Mouse (Mus musculus) hindbrain, postnatal 0 days (tissue): ENCODE results near the gene Gm49325. TPM values are rescaled to one million over a fixed set of nuclear protein-coding genes. Genes with fewer than 3 reads are reported as not detected.
"Not testable (repeated sequence)": the region's sequence is repeated elsewhere in the genome, so short reads cannot be mapped to it uniquely, and the experiment has no call there.

Experiments
- ATAC-seq: fragments of 200-750 bp; cut with Nextera tagmentation; 2 replicates; pipeline ENCODE4 v1.8.0; 2017; ENCODE audit warnings: mild to moderate bottlenecking, moderate TSS enrichment, moderate library complexity
- DNase-seq: peaks from one replicate; pipeline ENCODE4 v3.0.0-alpha.2; 2015; ENCODE audit warnings: low spot score
- H3K27ac ChIP-seq: fragments of 300-500 bp; sonication (generic); 2 replicates; pipeline ENCODE4 v1.5.1; 2014; ENCODE audit warnings: mild to moderate bottlenecking
- H3K27me3 ChIP-seq: fragments of 300-500 bp; sonication (generic); 2 replicates; pipeline ENCODE4 v1.6.1; 2014; ENCODE audit warnings: low read length, mixed read lengths; ENCODE audit not compliant: insufficient read depth
- H3K36me3 ChIP-seq: fragments of 300-500 bp; sonication (generic); 2 replicates; pipeline ENCODE4 v1.6.1; 2014; ENCODE audit warnings: low read length, mixed read lengths; ENCODE audit not compliant: insufficient read depth
- H3K4me1 ChIP-seq: fragments of 300-500 bp; sonication (generic); 2 replicates; pipeline ENCODE4 v1.6.1; 2014; ENCODE audit warnings: antibody characterized with exemption, low read length, mixed read lengths; ENCODE audit not compliant: insufficient read depth
- H3K4me2 ChIP-seq: fragments of 300-500 bp; sonication (generic); 2 replicates; pipeline ENCODE4 v1.6.1; 2014; ENCODE audit warnings: low read depth, mild to moderate bottlenecking, low read length, moderate library complexity, mixed read lengths
- H3K4me3 ChIP-seq: fragments of 300-500 bp; sonication (generic); 2 replicates; pipeline ENCODE4 v1.5.1; 2014; ENCODE audit warnings: low read length
- H3K9ac ChIP-seq: fragments of 300-500 bp; sonication (generic); replicated peaks from 2 replicates; pipeline ENCODE4 v1.6.1; 2014; ENCODE audit warnings: mild to moderate bottlenecking, low read length, moderate library complexity, mixed read lengths
- H3K9me3 ChIP-seq: fragments of 300-500 bp; sonication (generic); 2 replicates; pipeline ENCODE4 v1.6.1; 2016; ENCODE audit warnings: low read length, mixed read lengths
- CTCF ChIP-seq: IDR thresholded peaks from 2 replicates; pipeline ENCODE4 v1.5.1; 2016; ENCODE audit warnings: antibody characterized with exemption, control low read depth, low read depth
- WGBS: fragments of 180-500 bp; shearing (Covaris S2); extraction: QIAGEN DNeasy Blood & Tissue Kit; methylation state at CpG from one replicate; pipeline ENCODE4 v1.1.7; 2014; 5-methylcytosine and 5-hydroxymethylcytosine counted together
- microRNA counts: library from miRNA; unstranded; fragments of <30 nt; microRNA quantifications from one replicate; lab custom pipeline; 2015
- microRNA-seq, 2 experiments: library from miRNA; unstranded; fragments of <30 nt; microRNA quantifications; one replicate each; pipeline ENCODE4; 2016
- polyA plus RNA-seq: library from polyadenylated mRNA; unstranded; fragments of >200 nt; fragmentation: Nextera tagmentation; extraction: Ambion mirVana; gene quantifications from 2 replicates; pipeline ENCODE4 v1.2.1, GENCODE M21; 2015
- total RNA-seq: library from RNA; depleted of rRNA; stranded (reverse); fragments of >200 nt; gene quantifications from 2 replicates; pipeline ENCODE4 v1.2.3, GENCODE M21; 2014; rRNA removed

The Gm49325 gene
- total and polyA plus RNA-seq, 2 experiments from 2014 or later: 11.1 TPM; not detected in 1

DNA sequence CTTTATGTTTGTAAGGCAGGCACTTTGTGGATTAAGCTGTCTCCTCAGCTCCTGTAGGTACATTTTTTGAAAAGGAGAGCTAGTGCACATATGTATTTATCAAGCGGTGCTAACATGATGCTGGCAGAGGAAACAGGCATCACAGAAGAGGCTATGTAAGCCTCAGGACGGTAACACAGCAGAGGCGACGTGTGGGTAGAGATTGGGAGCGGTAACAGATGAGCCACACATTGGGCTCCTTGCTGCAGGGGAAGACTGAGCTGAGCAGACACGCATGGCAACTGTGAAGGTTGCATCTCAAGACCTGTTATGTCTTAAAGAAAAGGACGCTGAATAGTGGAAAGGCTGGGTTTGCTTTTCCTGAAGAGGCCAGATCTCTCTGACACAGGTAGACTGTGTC, 77.0 kb downstream of the Gm49325 start:
- H3K4me3 ChIP-seq: no peak overlapping the region
- TF ChIP-seq CTCF: no peak
- ATAC-seq (no peak), DNase-seq (no peak)
- no peak overlapping the region for H3K4me2 ChIP-seq
- peaks cover 10% of the 10 kb centered on the region for H3K27me3 ChIP-seq
- no peak overlapping the region for H3K9ac ChIP-seq
- no peaks in the 10 kb centered on the region for H3K36me3 ChIP-seq
- H3K27ac ChIP-seq: no peak overlapping the region
- H3K4me1 ChIP-seq: no peaks in the 10 kb centered on the region
- H3K9me3 ChIP-seq: no peaks in the 10 kb centered on the region
- 75% methylated on average over 7 of the region's 7 CpGs for WGBS

DNA sequence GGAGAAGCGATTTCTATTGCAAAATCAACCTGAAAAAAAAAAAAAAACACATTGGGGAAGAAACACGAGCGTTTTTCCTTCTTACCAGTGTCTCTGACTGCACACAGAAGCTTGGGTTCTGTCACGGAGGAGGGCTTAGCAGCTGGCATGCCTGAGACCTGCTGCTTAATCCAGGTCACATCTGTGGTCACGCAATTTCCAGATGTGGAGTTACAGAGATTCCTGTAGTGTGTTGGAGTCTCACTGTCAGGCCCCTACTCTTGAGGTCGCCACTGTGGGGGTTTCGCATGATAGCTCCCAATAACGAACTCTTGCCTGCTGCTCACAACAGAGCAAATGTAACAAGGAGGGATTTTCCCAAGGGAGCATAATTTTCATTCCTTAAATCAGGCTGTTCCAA, 78.2 kb downstream of the Gm49325 start:
- WGBS: 40% methylated on average over 8 of the region's 8 CpGs
- no peaks in the 10 kb centered on the region for H3K4me1 ChIP-seq
- H3K9me3 ChIP-seq: no peaks in the 10 kb centered on the region
- H3K9ac ChIP-seq: no peak overlapping the region
- no peak for TF ChIP-seq CTCF
- no peak overlapping the region for H3K27ac ChIP-seq
- no peak for ATAC-seq
- no peak overlapping the region for H3K4me2 ChIP-seq
- no peak for DNase-seq
- H3K27me3 ChIP-seq: 0 out of 2 replicates have a peak, but pooled peaks cover 3% of the 10 kb centered on the region
- no peak overlapping the region for H3K4me3 ChIP-seq
- H3K36me3 ChIP-seq: no peaks in the 10 kb centered on the region

GRCm38 (mm10) chr10:77685895-77686664, 80.1 kb downstream of the Gm49325 start, which contains the start of gene Tspear:
Gene Tspear, plus strand, starts transcription at chr10:77686569.
- Histone ChIP-seq H3K4me1 (no peaks in the 10 kb centered on the region), H3K9ac (no peak within 1 kb of the TSS), H3K9me3 (no peaks in the 10 kb centered on the region), H3K4me3 (no peak within 1 kb of the TSS), H3K27ac (no peak within 1 kb of the TSS), H3K4me2 (no peak within 1 kb of the TSS), H3K36me3 (no peaks in the 10 kb centered on the region), H3K27me3 (0 out of 2 replicates have a peak, but pooled peaks cover 3% of the 10 kb centered on the region)
- TF ChIP-seq CTCF: no peak
- WGBS: 9% methylated on average over 22 of the region's 22 CpGs
- no peak for ATAC-seq
- DNase-seq: no peak

- Histone ChIP-seq H3K36me3 (no peaks in the 10 kb centered on the region), H3K27ac (no peak overlapping the region), H3K4me1 (no peaks in the 10 kb centered on the region), H3K9me3 (no peaks in the 10 kb centered on the region), H3K9ac (no peak overlapping the region), H3K4me3 (no peak overlapping the region), H3K27me3 (0 out of 2 replicates have a peak, but pooled peaks cover 3% of the 10 kb centered on the region), H3K4me2 (no peak overlapping the region)
- DNase-seq (no peak), ATAC-seq (no peak)
- 33% methylated on average over 10 of the region's 10 CpGs for WGBS
- TF ChIP-seq CTCF: no peak
Measured at GRCm38 (mm10) chr10:77687021-77687420, 81.0 kb downstream of the Gm49325 start.

DNA sequence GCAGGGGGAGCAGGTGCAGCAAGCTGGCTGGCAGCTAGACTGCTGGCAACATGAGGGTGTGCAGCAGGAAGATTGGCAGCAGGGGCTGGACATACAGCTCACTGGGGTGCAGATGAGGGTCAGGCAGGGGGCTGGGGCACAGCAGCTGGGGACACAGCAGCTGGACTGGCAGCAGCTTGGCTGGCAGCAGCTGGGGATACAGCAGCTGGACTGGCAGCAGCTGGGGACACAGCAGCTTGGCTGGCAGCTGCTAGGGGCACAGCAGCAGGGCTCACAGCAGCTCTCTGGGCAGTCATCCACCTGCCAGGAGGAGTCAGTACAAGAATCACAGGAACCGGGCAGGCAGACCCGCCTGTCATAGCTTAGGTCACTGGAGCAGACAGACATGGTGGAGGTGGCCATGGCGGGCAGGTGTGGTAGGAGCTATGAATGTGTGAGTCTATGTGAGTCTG, 84.4 kb downstream of the Gm49325 start, which contains the start of gene Gm19402:
Gm19402 (minus strand) TSS at position 402 of the 452 bp plus-strand sequence.
- not testable (repeated sequence) for H3K4me2 ChIP-seq, DNase-seq, H3K4me3 ChIP-seq, H3K27me3 ChIP-seq, H3K4me1 ChIP-seq, H3K9ac ChIP-seq, ATAC-seq, H3K36me3 ChIP-seq, H3K9me3 ChIP-seq, H3K27ac ChIP-seq
- WGBS: 71% methylated on average over 3 of the region's 3 CpGs

MicroRNA genes within 50 kb of the gene (microRNA counts, 519-probe panel; counts per million panel counts)
- not detected for microRNA mmu-miR-1930 (lab: Ali Mortazavi, UCI)

Small RNAs within 50 kb of the gene (microRNA-seq; reads per million reads assigned to microRNA genes)
- gene Mir1930: 14.3 to 19.7 reads per million in 2 experiments

Other genes with a start within 250 kb of the Gm49325 start
- 46.5 and 65.1 TPM in 2 replicates for gene Adarb1, start 187.9 kb upstream of the Gm49325 start, total RNA-seq
- 18.6 and 21.1 TPM in 2 replicates for gene Adarb1, start 187.9 kb upstream of the Gm49325 start, polyA plus RNA-seq
- 43.5 and 56.2 TPM in 2 replicates for gene Fam207a, start 90.4 kb upstream of the Gm49325 start, total RNA-seq
- 31.8 and 35.9 TPM in 2 replicates for gene Fam207a, start 90.4 kb upstream of the Gm49325 start, polyA plus RNA-seq
- 0.68 and 1.9 TPM in 2 replicates for gene Itgb2, start 75.9 kb upstream of the Gm49325 start, total RNA-seq
- gene Itgb2, start 75.9 kb upstream of the Gm49325 start, polyA plus RNA-seq: 0.87 and 1.0 TPM in 2 replicates
- 85.9 and 94.0 TPM in 2 replicates for gene Pttg1ip, start 24.5 kb upstream of the Gm49325 start, total RNA-seq
- 87.3 and 87.5 TPM in 2 replicates for gene Pttg1ip, start 24.5 kb upstream of the Gm49325 start, polyA plus RNA-seq
- gene Sumo3, start 100 bp upstream of the Gm49325 start, total RNA-seq: 217 and 218 TPM in 2 replicates
- 330 and 348 TPM in 2 replicates for gene Sumo3, start 100 bp upstream of the Gm49325 start, polyA plus RNA-seq
- gene Ube2g2, start 16.1 kb downstream of the Gm49325 start, total RNA-seq: 45.1 and 48.3 TPM in 2 replicates
- 65.8 and 73.8 TPM in 2 replicates for gene Ube2g2, start 16.1 kb downstream of the Gm49325 start, polyA plus RNA-seq
- 0.42 and 4.4 TPM in 2 replicates for gene Tspear, start 80.4 kb downstream of the Gm49325 start, total RNA-seq
- 0.93 and 1.3 TPM in 2 replicates for gene Tspear, start 80.4 kb downstream of the Gm49325 start, polyA plus RNA-seq
- not detected in 2 replicates for gene Gm19402, start 84.6 kb downstream of the Gm49325 start, total RNA-seq
- gene Gm19402, start 84.6 kb downstream of the Gm49325 start, polyA plus RNA-seq: not detected in 2 replicates
- not detected in 2 replicates for gene Gm9508, start 91.0 kb downstream of the Gm49325 start, total RNA-seq
- gene Gm9508, start 91.0 kb downstream of the Gm49325 start, polyA plus RNA-seq: not detected in 2 replicates
- not detected in 2 replicates for gene Gm10272, start 100.4 kb downstream of the Gm49325 start, total RNA-seq
- gene Gm10272, start 100.4 kb downstream of the Gm49325 start, polyA plus RNA-seq: not detected in 2 replicates
- gene Gm10024, start 105.3 kb downstream of the Gm49325 start, total RNA-seq: not detected in 2 replicates
- not detected in 2 replicates for gene Gm10024, start 105.3 kb downstream of the Gm49325 start, polyA plus RNA-seq
- not detected in 2 replicates for gene Gm10142, start 109.6 kb downstream of the Gm49325 start, total RNA-seq
- not detected in 2 replicates for gene Gm10142, start 109.6 kb downstream of the Gm49325 start, polyA plus RNA-seq
- gene Krtap12-1, start 114.4 kb downstream of the Gm49325 start, total RNA-seq: not detected in 2 replicates
- gene Krtap12-1, start 114.4 kb downstream of the Gm49325 start, polyA plus RNA-seq: not detected in 2 replicates
- gene Gm10100, start 120.3 kb downstream of the Gm49325 start, total RNA-seq: not detected in 2 replicates
- gene Gm10100, start 120.3 kb downstream of the Gm49325 start, polyA plus RNA-seq: not detected in 2 replicates
- gene Gm18596, start 136.4 kb downstream of the Gm49325 start, total RNA-seq: not detected in 2 replicates
- gene Gm18596, start 136.4 kb downstream of the Gm49325 start, polyA plus RNA-seq: not detected in 2 replicates
- gene Gm9736, start 145.2 kb downstream of the Gm49325 start, total RNA-seq: not detected in 2 replicates
- gene Gm9736, start 145.2 kb downstream of the Gm49325 start, polyA plus RNA-seq: not detected in 2 replicates
- not detected in 2 replicates for gene Gm3233, start 153.5 kb downstream of the Gm49325 start, total RNA-seq
- not detected in 2 replicates for gene Gm3233, start 153.5 kb downstream of the Gm49325 start, polyA plus RNA-seq
- gene Gm3238, start 165.1 kb downstream of the Gm49325 start, total RNA-seq: not detected in 2 replicates
- not detected in 2 replicates for gene Gm3238, start 165.1 kb downstream of the Gm49325 start, polyA plus RNA-seq
- gene Gm7138, start 170.7 kb downstream of the Gm49325 start, total RNA-seq: not detected in 2 replicates
- gene Gm7138, start 170.7 kb downstream of the Gm49325 start, polyA plus RNA-seq: not detected in 2 replicates
- not detected in 2 replicates for gene Gm3250, start 176.3 kb downstream of the Gm49325 start, total RNA-seq
- gene Gm3250, start 176.3 kb downstream of the Gm49325 start, polyA plus RNA-seq: not detected in 2 replicates
- not detected in 2 replicates for gene Gm7137, start 182.0 kb downstream of the Gm49325 start, total RNA-seq
- gene Gm7137, start 182.0 kb downstream of the Gm49325 start, polyA plus RNA-seq: not detected in 2 replicates
- not detected in 2 replicates for gene Gm9639, start 188.9 kb downstream of the Gm49325 start, total RNA-seq
- gene Gm9639, start 188.9 kb downstream of the Gm49325 start, polyA plus RNA-seq: not detected in 2 replicates
- not detected in 2 replicates for gene Gm19668, start 192.9 kb downstream of the Gm49325 start, total RNA-seq
- gene Gm19668, start 192.9 kb downstream of the Gm49325 start, polyA plus RNA-seq: not detected in 2 replicates
- gene Gm9507, start 205.6 kb downstream of the Gm49325 start, total RNA-seq: not detected in 2 replicates
- not detected in 2 replicates for gene Gm9507, start 205.6 kb downstream of the Gm49325 start, polyA plus RNA-seq
- not detected in 2 replicates for gene Gm2696, start 208.5 kb downstream of the Gm49325 start, total RNA-seq
- not detected in 2 replicates for gene Gm2696, start 208.5 kb downstream of the Gm49325 start, polyA plus RNA-seq
- not detected in 2 replicates for gene Krtap10-4, start 220.9 kb downstream of the Gm49325 start, total RNA-seq
- not detected in 2 replicates for gene Krtap10-4, start 220.9 kb downstream of the Gm49325 start, polyA plus RNA-seq
- gene Krtap10-10, start 229.8 kb downstream of the Gm49325 start, total RNA-seq: not detected in 2 replicates
- not detected in 2 replicates for gene Krtap10-10, start 229.8 kb downstream of the Gm49325 start, polyA plus RNA-seq
- not detected in 2 replicates for gene Gm36176, start 240.6 kb downstream of the Gm49325 start, total RNA-seq
- not detected in 2 replicates for gene Gm36176, start 240.6 kb downstream of the Gm49325 start, polyA plus RNA-seq
- gene Gm10318, start 246.7 kb downstream of the Gm49325 start, total RNA-seq: not detected in 2 replicates
- gene Gm10318, start 246.7 kb downstream of the Gm49325 start, polyA plus RNA-seq: not detected in 2 replicates